Mouse (Mus musculus): Measurements from ENCODE around the gene Cers1. TPM values are rescaled to one million over a fixed set of nuclear protein-coding genes. Genes with fewer than 3 reads are reported as not detected.
A peak's percentile ranks its signal among the peaks of the same experiment; 100 is the strongest.

Cers1 gene
- polyA plus RNA-seq (2015; fragmentation: Nextera tagmentation; extraction: Ambion mirVana): 32.7 and 35.8 TPM in 2 replicates

DNA sequence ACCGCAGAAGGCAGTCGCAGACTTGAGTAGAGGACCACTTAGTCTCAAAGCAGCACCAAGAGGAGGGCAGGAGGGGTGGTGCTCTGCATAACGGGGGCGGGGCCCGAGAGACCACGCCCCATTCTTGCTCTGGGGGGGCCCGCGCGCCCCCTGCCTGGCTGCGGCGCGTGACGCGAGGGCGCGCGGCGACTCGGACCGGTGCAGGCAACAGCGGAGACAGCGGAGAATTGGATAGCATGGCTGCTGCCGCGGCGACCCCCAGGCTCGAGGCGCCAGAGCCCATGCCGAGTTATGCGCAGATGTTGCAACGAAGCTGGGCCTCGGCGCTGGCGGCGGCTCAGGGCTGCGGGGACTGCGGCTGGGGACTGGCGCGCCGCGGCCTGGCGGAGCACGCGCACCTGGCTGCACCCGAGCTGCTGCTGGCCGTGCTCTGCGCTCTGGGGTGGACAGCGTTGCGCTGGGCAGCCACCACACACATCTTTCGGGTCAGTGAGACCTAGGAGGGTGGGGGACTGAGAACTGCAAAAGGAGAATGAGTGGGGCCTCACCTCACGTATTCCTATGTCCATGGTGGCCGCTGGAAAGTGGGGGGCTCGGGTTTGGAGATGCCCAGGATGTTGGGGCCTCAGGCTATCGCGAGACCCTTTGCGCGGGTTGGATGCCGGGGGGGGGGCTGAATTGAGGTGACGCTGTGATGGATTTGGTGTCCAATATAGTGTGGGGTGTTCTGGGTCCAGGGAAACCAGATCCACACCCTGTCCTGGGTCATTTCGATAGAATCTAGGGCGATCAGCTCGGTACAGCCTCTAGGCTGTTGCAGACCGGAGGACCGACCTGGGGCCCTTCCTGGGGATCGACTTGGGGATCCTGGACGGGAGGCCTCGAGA is at the start of gene Cers1:
Cers1 (plus strand) TSS at position 152 of the 887 bp plus-strand sequence.
- Histone ChIP-seq H3K4me3 (replicated peaks; ENCODE audit: low read length) (peak within 1 kb of the TSS; percentile 74), H3K9ac (replicated peaks; ENCODE audit: low read depth, low read length) (peak within 1 kb of the TSS; percentile 80), H3K9me3 (ENCODE audit: control insufficient read depth, low read length) (no peaks in the 10 kb centered on the region), H3K4me2 (ENCODE audit: low read length) (peak within 1 kb of the TSS; percentile 88), H3K36me3 (ENCODE audit: control insufficient read depth, insufficient read depth) (peaks cover 13% of the 10 kb centered on the region), H3K27me3 (replicated peaks; ENCODE audit: control insufficient read depth, insufficient read depth, low read length) (no peaks in the 10 kb centered on the region), H3K27ac (ENCODE audit: low read length) (peak within 1 kb of the TSS; percentile 95), H3K4me1 (replicated peaks; ENCODE audit: control insufficient read depth, insufficient read depth, low read length) (peaks cover 30% of the 10 kb centered on the region)
- ATAC-seq: peak; percentile 46
- whole genome bisulfite sequencing: 1% methylated on average over 66 of the region's 66 CpGs

DNA sequence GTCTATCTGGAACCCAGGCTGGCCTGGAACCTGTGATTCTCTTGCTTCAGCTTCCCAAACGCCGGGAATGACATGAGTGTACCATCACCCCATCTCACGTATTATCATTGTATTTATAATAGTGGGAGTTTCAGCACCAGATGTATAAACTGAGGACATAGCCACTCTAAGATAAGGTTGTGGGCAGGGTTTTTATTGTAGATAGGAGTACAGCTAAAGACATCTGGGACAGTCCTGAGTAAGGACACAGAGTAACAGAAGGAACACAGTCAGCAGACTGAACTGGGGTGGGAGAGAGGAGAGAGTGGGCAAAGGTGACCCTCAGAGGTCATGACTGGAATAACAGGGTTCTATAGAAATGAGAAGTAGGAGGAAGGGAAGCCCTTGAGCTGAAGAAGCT is 47.9 kb upstream of the Cers1 start:
- no peak for ATAC-seq

DNA sequence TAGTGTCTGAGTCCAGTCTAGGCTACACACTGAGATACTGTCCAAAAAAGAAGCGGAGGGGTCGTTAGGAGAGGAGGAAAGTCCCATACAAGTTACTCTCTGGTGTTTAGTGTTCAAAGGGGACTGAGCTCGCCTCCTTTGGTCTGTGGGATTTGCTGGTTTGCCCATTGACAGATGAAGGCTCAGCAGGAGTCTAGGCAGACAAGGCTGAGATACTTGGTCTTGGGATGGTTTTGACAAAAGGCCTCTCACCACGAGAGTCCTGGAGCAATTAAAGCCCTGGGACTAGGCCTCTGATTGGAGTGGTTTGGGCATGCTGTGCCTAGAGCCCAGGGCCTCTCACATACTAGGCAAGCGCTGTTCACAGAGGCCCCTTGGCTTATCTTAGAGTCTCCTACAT is 47.3 kb upstream of the Cers1 start:
- no peak overlapping the region for H3K4me2 ChIP-seq (ENCODE audit: low read length)
- H3K27ac ChIP-seq (ENCODE audit: low read length): no peak overlapping the region
- H3K9ac ChIP-seq (replicated peaks; ENCODE audit: low read depth, low read length): no peak overlapping the region
- H3K9me3 ChIP-seq (ENCODE audit: control insufficient read depth, low read length): no peaks in the 10 kb centered on the region
- ATAC-seq: 0 out of 2 replicates have a peak, but pooled peaks have one; percentile 7
- H3K4me1 ChIP-seq (replicated peaks; ENCODE audit: control insufficient read depth, insufficient read depth, low read length): no peaks in the 10 kb centered on the region
- H3K4me3 ChIP-seq (replicated peaks; ENCODE audit: low read length): no peak overlapping the region
- 20% methylated on average over 5 of the region's 5 CpGs for WGBS
- no peaks in the 10 kb centered on the region for H3K27me3 ChIP-seq (replicated peaks; ENCODE audit: control insufficient read depth, insufficient read depth, low read length)
- H3K36me3 ChIP-seq (ENCODE audit: control insufficient read depth, insufficient read depth): peaks cover 14% of the 10 kb centered on the region

More for the DNA sequence above, 47.9 kb upstream of the Cers1 start:
- Histone ChIP-seq H3K4me2 (ENCODE audit: low read length) (no peak overlapping the region), H3K9ac (replicated peaks; ENCODE audit: low read depth, low read length) (no peak overlapping the region), H3K36me3 (ENCODE audit: control insufficient read depth, insufficient read depth) (peaks cover 20% of the 10 kb centered on the region), H3K27ac (ENCODE audit: low read length) (no peak overlapping the region), H3K4me3 (replicated peaks; ENCODE audit: low read length) (no peak overlapping the region), H3K4me1 (replicated peaks; ENCODE audit: control insufficient read depth, insufficient read depth, low read length) (no peaks in the 10 kb centered on the region), H3K9me3 (ENCODE audit: control insufficient read depth, low read length) (no peaks in the 10 kb centered on the region), H3K27me3 (replicated peaks; ENCODE audit: control insufficient read depth, insufficient read depth, low read length) (no peaks in the 10 kb centered on the region)
- 86% methylated on average over 3 of the region's 3 CpGs for WGBS

DNA sequence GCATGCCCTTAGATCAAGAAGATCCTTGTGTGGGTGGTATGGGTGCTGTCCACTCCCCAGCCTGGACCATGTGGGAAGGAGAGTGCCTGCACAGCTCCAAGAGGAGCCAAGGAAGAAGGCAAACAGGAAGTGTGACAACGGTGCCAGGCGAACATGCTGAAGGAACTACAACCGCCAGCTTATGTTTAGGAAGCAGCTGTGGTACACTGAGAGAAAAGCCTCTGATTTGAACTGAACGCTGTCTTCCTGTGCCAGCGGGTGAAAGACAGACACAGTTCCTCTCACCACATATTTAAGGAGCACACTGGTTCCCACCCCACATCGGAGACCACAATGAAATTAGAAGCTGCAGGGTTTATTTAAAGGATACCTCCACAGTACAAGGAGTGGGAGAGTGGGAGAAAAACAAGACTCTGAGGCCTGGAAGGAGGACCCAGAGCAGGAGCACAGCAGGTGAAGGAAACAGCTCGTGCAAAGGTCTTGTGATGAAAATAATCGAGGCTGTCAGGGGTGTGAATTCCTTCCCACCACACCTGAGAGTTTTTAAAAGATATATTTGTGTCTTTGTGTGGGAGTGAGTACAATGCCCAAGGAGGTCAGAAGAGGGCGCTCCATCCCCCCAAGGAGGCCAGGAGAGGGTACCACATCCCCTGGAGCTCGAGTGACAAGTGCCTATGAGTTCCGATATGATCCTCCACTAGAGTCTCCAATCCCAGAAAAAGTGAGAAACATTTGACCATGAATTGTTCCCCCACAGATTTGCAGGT is 46.6 kb upstream of the Cers1 start:
- H3K36me3 ChIP-seq (ENCODE audit: control insufficient read depth, insufficient read depth): peaks cover 7% of the 10 kb centered on the region; the same call in 1 of the 2 replicates
- H3K9ac ChIP-seq (replicated peaks; ENCODE audit: low read depth, low read length): no peak overlapping the region
- peak; percentile 22; the same call in 1 of the 2 replicates for ATAC-seq
- H3K4me3 ChIP-seq (replicated peaks; ENCODE audit: low read length): no peak overlapping the region
- H3K9me3 ChIP-seq (ENCODE audit: control insufficient read depth, low read length): no peaks in the 10 kb centered on the region
- 60% methylated on average over 11 of the region's 11 CpGs for WGBS
- H3K27ac ChIP-seq (ENCODE audit: low read length): no peak overlapping the region
- H3K4me2 ChIP-seq (ENCODE audit: low read length): no peak overlapping the region
- no peaks in the 10 kb centered on the region for H3K4me1 ChIP-seq (replicated peaks; ENCODE audit: control insufficient read depth, insufficient read depth, low read length)
- no peaks in the 10 kb centered on the region for H3K27me3 ChIP-seq (replicated peaks; ENCODE audit: control insufficient read depth, insufficient read depth, low read length)

DNA sequence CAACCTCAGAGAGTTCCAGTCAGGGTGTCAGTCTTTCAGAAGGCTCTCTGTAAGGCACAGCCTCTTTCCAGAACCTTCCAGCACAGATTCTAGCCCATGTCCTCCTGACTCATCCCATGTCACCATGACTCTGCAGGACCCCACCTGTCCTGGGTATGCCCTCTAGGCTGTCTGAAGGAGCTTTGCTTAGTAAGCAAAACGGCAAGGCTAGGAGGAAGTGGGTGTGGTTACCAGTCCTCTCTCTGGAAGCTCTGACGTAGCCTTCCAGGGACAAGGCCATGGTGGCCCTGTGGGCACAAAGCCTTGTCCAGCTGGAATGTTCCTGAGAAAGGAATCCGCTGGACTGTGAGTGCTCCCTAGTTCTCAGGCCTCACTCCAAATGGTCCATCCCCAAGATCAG is 42.6 kb upstream of the Cers1 start:
- ATAC-seq: no peak
- no peak overlapping the region for H3K4me2 ChIP-seq (ENCODE audit: low read length)
- H3K36me3 ChIP-seq (ENCODE audit: control insufficient read depth, insufficient read depth): no peaks in the 10 kb centered on the region
- H3K9me3 ChIP-seq (ENCODE audit: control insufficient read depth, low read length): no peaks in the 10 kb centered on the region
- WGBS: 72% methylated on average over 3 of the region's 3 CpGs
- no peaks in the 10 kb centered on the region for H3K4me1 ChIP-seq (replicated peaks; ENCODE audit: control insufficient read depth, insufficient read depth, low read length)
- H3K4me3 ChIP-seq (replicated peaks; ENCODE audit: low read length): no peak overlapping the region
- H3K27ac ChIP-seq (ENCODE audit: low read length): no peak overlapping the region
- H3K9ac ChIP-seq (replicated peaks; ENCODE audit: low read depth, low read length): no peak overlapping the region
- H3K27me3 ChIP-seq (replicated peaks; ENCODE audit: control insufficient read depth, insufficient read depth, low read length): no peaks in the 10 kb centered on the region

DNA sequence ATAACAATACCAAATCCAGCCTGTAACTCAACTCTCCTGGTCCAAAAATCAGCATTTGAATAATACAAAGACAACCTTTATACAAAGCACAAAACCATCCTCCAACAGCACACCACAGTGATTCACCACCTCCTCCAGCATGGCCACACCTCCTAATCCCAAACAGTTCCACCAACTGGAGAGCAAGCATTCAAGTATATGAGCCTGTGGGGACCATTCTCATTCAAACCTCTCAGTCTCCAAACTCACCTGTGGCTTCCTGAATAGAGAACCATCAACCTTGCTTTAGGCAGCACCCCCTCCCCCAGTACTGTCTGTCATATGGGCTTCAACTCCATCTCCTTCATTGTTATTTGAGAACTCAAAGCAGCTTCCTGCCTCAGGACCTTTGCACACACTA is 41.2 kb upstream of the Cers1 start:
- Histone ChIP-seq H3K27me3 (replicated peaks; ENCODE audit: control insufficient read depth, insufficient read depth, low read length) (no peaks in the 10 kb centered on the region), H3K4me2 (ENCODE audit: low read length) (no peak overlapping the region), H3K36me3 (ENCODE audit: control insufficient read depth, insufficient read depth) (no peaks in the 10 kb centered on the region), H3K9ac (replicated peaks; ENCODE audit: low read depth, low read length) (no peak overlapping the region), H3K27ac (ENCODE audit: low read length) (no peak overlapping the region), H3K4me3 (replicated peaks; ENCODE audit: low read length) (no peak overlapping the region), H3K4me1 (replicated peaks; ENCODE audit: control insufficient read depth, insufficient read depth, low read length) (no peaks in the 10 kb centered on the region), H3K9me3 (ENCODE audit: control insufficient read depth, low read length) (no peaks in the 10 kb centered on the region)
- ATAC-seq: no peak

DNA sequence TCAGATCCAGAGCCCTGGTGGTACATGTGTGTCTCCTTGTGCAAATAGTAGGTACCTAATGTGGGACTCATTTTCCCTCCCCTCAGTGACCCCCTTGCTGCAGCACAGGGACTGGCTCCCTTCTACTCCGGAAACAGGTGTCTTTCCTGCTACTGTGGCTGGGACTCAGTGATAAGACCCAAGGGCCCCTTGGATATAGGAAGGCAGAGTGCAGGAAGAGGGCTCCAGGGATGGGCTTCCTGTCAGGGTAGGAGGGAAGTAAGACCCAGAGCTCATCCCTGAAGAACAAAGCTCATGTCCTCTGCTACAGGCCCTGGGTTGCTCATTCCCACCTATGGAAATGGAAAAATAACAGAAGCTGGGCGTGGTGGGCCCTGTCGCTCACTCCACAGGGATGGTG is 39.1 kb upstream of the Cers1 start:
- H3K27ac ChIP-seq (ENCODE audit: low read length): no peak overlapping the region

DNA sequence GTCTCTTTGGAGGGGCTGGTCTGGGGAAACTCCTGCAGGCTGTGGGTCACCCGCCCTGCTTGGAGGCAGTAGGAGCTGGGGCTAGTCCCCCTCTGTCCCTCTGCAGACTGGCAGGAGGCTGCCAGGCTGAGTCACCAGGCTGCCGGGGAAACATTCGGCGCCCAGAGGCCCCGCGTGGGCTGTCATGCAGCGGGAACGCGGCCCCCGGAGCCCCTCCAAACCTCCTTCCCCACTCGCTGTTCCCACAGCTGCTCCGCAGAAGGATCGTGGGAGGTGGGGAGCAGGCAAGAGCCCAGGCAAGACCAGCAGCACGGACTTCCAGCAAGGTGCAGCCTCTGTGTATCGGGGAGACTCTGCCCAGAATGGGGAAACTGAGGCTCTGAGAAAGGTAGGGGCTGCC is 37.4 kb upstream of the Cers1 start:
- H3K27me3 ChIP-seq (replicated peaks; ENCODE audit: control insufficient read depth, insufficient read depth, low read length): no peaks in the 10 kb centered on the region
- WGBS: 59% methylated on average over 15 of the region's 15 CpGs
- no peak overlapping the region for H3K4me2 ChIP-seq (ENCODE audit: low read length)
- peaks cover 3% of the 10 kb centered on the region for H3K4me1 ChIP-seq (replicated peaks; ENCODE audit: control insufficient read depth, insufficient read depth, low read length)
- no peaks in the 10 kb centered on the region for H3K9me3 ChIP-seq (ENCODE audit: control insufficient read depth, low read length)
- no peak for ATAC-seq
- no peak overlapping the region for H3K9ac ChIP-seq (replicated peaks; ENCODE audit: low read depth, low read length)
- no peak overlapping the region for H3K4me3 ChIP-seq (replicated peaks; ENCODE audit: low read length)
- H3K27ac ChIP-seq (ENCODE audit: low read length): no peak overlapping the region
- H3K36me3 ChIP-seq (ENCODE audit: control insufficient read depth, insufficient read depth): no peaks in the 10 kb centered on the region

More for the DNA sequence above, 39.1 kb upstream of the Cers1 start:
- Histone ChIP-seq H3K9ac (replicated peaks; ENCODE audit: low read depth, low read length) (no peak overlapping the region), H3K36me3 (ENCODE audit: control insufficient read depth, insufficient read depth) (no peaks in the 10 kb centered on the region), H3K4me2 (ENCODE audit: low read length) (no peak overlapping the region), H3K9me3 (ENCODE audit: control insufficient read depth, low read length) (no peaks in the 10 kb centered on the region), H3K27me3 (replicated peaks; ENCODE audit: control insufficient read depth, insufficient read depth, low read length) (no peaks in the 10 kb centered on the region), H3K4me1 (replicated peaks; ENCODE audit: control insufficient read depth, insufficient read depth, low read length) (no peaks in the 10 kb centered on the region), H3K4me3 (replicated peaks; ENCODE audit: low read length) (no peak overlapping the region)
- no peak for ATAC-seq
- 91% methylated on average over 3 of the region's 3 CpGs for WGBS

DNA sequence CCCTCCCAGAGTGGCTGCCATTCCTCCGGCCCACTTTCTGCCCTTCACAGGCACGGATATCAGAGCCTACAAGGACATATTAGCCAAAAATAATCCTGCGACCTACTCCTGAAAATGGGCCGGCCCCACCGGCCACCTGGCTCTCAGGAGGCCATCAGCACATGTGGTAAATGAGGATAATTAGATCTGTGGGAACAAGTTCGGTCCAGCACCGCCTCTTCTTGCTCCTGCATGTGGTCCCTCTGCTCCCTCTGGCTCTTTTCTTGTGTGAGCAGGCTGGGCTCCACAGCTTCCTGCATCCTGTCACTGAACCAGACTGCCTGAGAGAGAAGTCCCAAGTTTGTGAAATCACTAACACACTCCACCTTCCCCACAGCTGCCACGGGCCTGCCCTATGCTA is 36.3 kb upstream of the Cers1 start:
- Histone ChIP-seq H3K27me3 (replicated peaks; ENCODE audit: control insufficient read depth, insufficient read depth, low read length) (no peaks in the 10 kb centered on the region), H3K27ac (ENCODE audit: low read length) (no peak overlapping the region)
- WGBS: 69% methylated on average over 8 of the region's 8 CpGs

More for the DNA sequence above, 36.3 kb upstream of the Cers1 start:
- no peak for ATAC-seq
- H3K4me3 ChIP-seq (replicated peaks; ENCODE audit: low read length): no peak overlapping the region
- H3K9me3 ChIP-seq (ENCODE audit: control insufficient read depth, low read length): no peaks in the 10 kb centered on the region
- H3K4me2 ChIP-seq (ENCODE audit: low read length): no peak overlapping the region
- peaks cover 8% of the 10 kb centered on the region for H3K4me1 ChIP-seq (replicated peaks; ENCODE audit: control insufficient read depth, insufficient read depth, low read length)
- H3K36me3 ChIP-seq (ENCODE audit: control insufficient read depth, insufficient read depth): no peaks in the 10 kb centered on the region
- H3K9ac ChIP-seq (replicated peaks; ENCODE audit: low read depth, low read length): no peak overlapping the region
